ENCODE assay signal across 35 mouse cellular contexts in genomic region chr1:24527194-24527593, GRCm38 (mm10).
"Had no signal": no experiment of that assay in that cellular context is flagged by ENCODE, and none has a peak within 500 bp of the region (broad histone marks: within the 10 kb centered on the region; RNA-seq: fewer than 3 reads in every experiment).

No protein-coding gene starts in this region.

- H3K27ac ChIP-seq: heart, embryonic 13.5 days; heart, embryonic 15.5 days; hindbrain, embryonic 10.5 days; hindbrain, embryonic 12.5 days; hindbrain, embryonic 13.5 days; hindbrain, embryonic 14.5 days; hindbrain, embryonic 15.5 days; hindbrain, postnatal 0 days; intestine, embryonic 15.5 days; kidney, embryonic 15.5 days; kidney, postnatal 0 days; layer of hippocampus, adult 2 months; left cerebral cortex, adult 2 months had no signal

- H3K36me3 ChIP-seq: heart, embryonic 12.5 days; heart, embryonic 13.5 days; heart, embryonic 15.5 days; hindbrain, embryonic 10.5 days; hindbrain, embryonic 12.5 days; hindbrain, embryonic 13.5 days; hindbrain, embryonic 15.5 days; intestine, embryonic 15.5 days; kidney, embryonic 15.5 days had no signal

- H3K4me2 ChIP-seq: heart, embryonic 11.5 days; heart, embryonic 12.5 days; heart, embryonic 13.5 days; heart, embryonic 15.5 days; hindbrain, embryonic 12.5 days; hindbrain, embryonic 13.5 days; hindbrain, embryonic 14.5 days; hindbrain, embryonic 15.5 days; intestine, embryonic 15.5 days; kidney, embryonic 15.5 days had no signal

- H3K27me3 ChIP-seq: heart, embryonic 12.5 days; heart, embryonic 13.5 days; heart, embryonic 15.5 days; hindbrain, embryonic 12.5 days; hindbrain, embryonic 13.5 days; hindbrain, embryonic 15.5 days; intestine, embryonic 15.5 days; kidney, embryonic 15.5 days had no signal

- H3K9ac ChIP-seq: heart, embryonic 12.5 days; heart, embryonic 13.5 days; heart, embryonic 15.5 days; hindbrain, embryonic 12.5 days; hindbrain, embryonic 13.5 days; hindbrain, embryonic 14.5 days; hindbrain, embryonic 15.5 days; intestine, embryonic 15.5 days; kidney, embryonic 15.5 days had no signal

- H3K4me1 ChIP-seq: heart, embryonic 12.5 days; heart, embryonic 13.5 days; heart, embryonic 15.5 days; hindbrain, embryonic 10.5 days; hindbrain, embryonic 12.5 days; hindbrain, embryonic 13.5 days; hindbrain, embryonic 15.5 days; intestine, embryonic 15.5 days; kidney, embryonic 15.5 days had no signal

- DNase-seq: heart, postnatal 10 days; heart, postnatal 14 days; heart, postnatal 36 days; heart, postnatal 4 days; kidney, adult 11 months; kidney, adult 18-20 months; kidney, adult 2 months; kidney, adult 8-10 months; kidney, adult 9 months; kidney, postnatal 10 days; kidney, postnatal 14 days; kidney, postnatal 25 days; kidney, postnatal 36 days; kidney, postnatal 4 days; layer of hippocampus, adult 9-11 months; layer of hippocampus, postnatal 36 days had no signal

- H3K9me3 ChIP-seq: heart, embryonic 12.5 days; heart, embryonic 13.5 days; heart, embryonic 15.5 days; hindbrain, embryonic 10.5 days; hindbrain, embryonic 12.5 days; hindbrain, embryonic 13.5 days; hindbrain, embryonic 15.5 days; intestine, embryonic 15.5 days; kidney, embryonic 15.5 days had no signal

- ATAC-seq: hindbrain, embryonic 16.5 days; hindbrain, postnatal 0 days; inflammation-experienced regulatory T-cells, adult 6 months; intestine, embryonic 15.5 days; intestine, embryonic 16.5 days; intestine, postnatal 0 days had no signal

- H3K4me3 ChIP-seq: heart, embryonic 12.5 days; heart, embryonic 13.5 days; heart, embryonic 15.5 days; hindbrain, embryonic 10.5 days; hindbrain, embryonic 12.5 days; hindbrain, embryonic 13.5 days; hindbrain, embryonic 15.5 days; intestine, embryonic 15.5 days; kidney, embryonic 15.5 days; layer of hippocampus, adult 2 months; left cerebral cortex, adult 2 months had no signal
